Mouse (Mus musculus): ENCODE measurements around the gene Cmss1. TPM values are rescaled to one million over a fixed set of nuclear protein-coding genes. Genes with fewer than 3 reads are reported as not detected.

Gene Cmss1
- total and polyA plus RNA-seq, 2 experiments = 3.1 to 7.8 TPM

- no peaks in the 10 kb centered on the region for H3K36me3 ChIP-seq (ENCODE audit: control insufficient read depth, insufficient read depth, low read length)
- no peak overlapping the region for H3K4me3 ChIP-seq (ENCODE audit: insufficient read depth, low read depth, low read length)
- TF ChIP-seq CTCF (IDR thresholded peaks at IDR 0.05; ENCODE audit: low read depth, low read length) (no peak), POLR2A (IDR thresholded peaks at IDR 0.05; ENCODE audit: extremely low read depth, insufficient read depth, low read length) (no peak)
- H3K4me1 ChIP-seq (ENCODE audit: control insufficient read depth, insufficient read depth, low read length) = no peaks in the 10 kb centered on the region
- no peaks in the 10 kb centered on the region for H3K79me2 ChIP-seq (ENCODE audit: control insufficient read depth, insufficient read depth, low read length)
- H3K9ac ChIP-seq (ENCODE audit: low read depth, low read length) = no peak overlapping the region
- DNase-seq (ENCODE audit: extremely low read depth, low read depth, low spot score) = no peak
- H3K27ac ChIP-seq (replicated peaks; ENCODE audit: insufficient read depth, low read depth, low read length) = no peak overlapping the region
- H3K27me3 ChIP-seq (ENCODE audit: control insufficient read depth, insufficient read depth, low read length) = no peaks in the 10 kb centered on the region
- WGBS = 87% methylated on average over 8 of the region's 8 CpGs
These were observed 288.0 kb downstream of the Cmss1 start for GRCm38 (mm10) chr16:57318637-57319125.

- no peak for DNase-seq (ENCODE audit: extremely low read depth, low read depth, low spot score)
- H3K4me3 ChIP-seq (ENCODE audit: insufficient read depth, low read depth, low read length) = no peak overlapping the region
- TF ChIP-seq CTCF (IDR thresholded peaks at IDR 0.05; ENCODE audit: low read depth, low read length) = no peak
- no peak for TF ChIP-seq POLR2A (IDR thresholded peaks at IDR 0.05; ENCODE audit: extremely low read depth, insufficient read depth, low read length)
- H3K27me3 ChIP-seq (ENCODE audit: control insufficient read depth, insufficient read depth, low read length) = no peaks in the 10 kb centered on the region
- no peaks in the 10 kb centered on the region for H3K4me1 ChIP-seq (ENCODE audit: control insufficient read depth, insufficient read depth, low read length)
- WGBS = 77% methylated on average over 13 of the region's 13 CpGs
- H3K79me2 ChIP-seq (ENCODE audit: control insufficient read depth, insufficient read depth, low read length) = no peaks in the 10 kb centered on the region
- no peak overlapping the region for H3K9ac ChIP-seq (ENCODE audit: low read depth, low read length)
- H3K36me3 ChIP-seq (ENCODE audit: control insufficient read depth, insufficient read depth, low read length) = no peaks in the 10 kb centered on the region
- H3K27ac ChIP-seq (replicated peaks; ENCODE audit: insufficient read depth, low read depth, low read length) = no peak overlapping the region
These were observed 288.6 kb downstream of the Cmss1 start for GRCm38 (mm10) chr16:57317882-57318636.

GRCm38 (mm10) chr16:57317127-57317526, 289.5 kb downstream of the Cmss1 start:
- DNase-seq (ENCODE audit: extremely low read depth, low read depth, low spot score) = no peak
- 84% methylated on average over 4 of the region's 4 CpGs for WGBS
- Histone ChIP-seq H3K4me3 (ENCODE audit: insufficient read depth, low read depth, low read length) (no peak overlapping the region), H3K4me1 (ENCODE audit: control insufficient read depth, insufficient read depth, low read length) (no peaks in the 10 kb centered on the region), H3K9ac (ENCODE audit: low read depth, low read length) (no peak overlapping the region), H3K27ac (replicated peaks; ENCODE audit: insufficient read depth, low read depth, low read length) (no peak overlapping the region), H3K79me2 (ENCODE audit: control insufficient read depth, insufficient read depth, low read length) (no peaks in the 10 kb centered on the region), H3K27me3 (ENCODE audit: control insufficient read depth, insufficient read depth, low read length) (no peaks in the 10 kb centered on the region), H3K36me3 (ENCODE audit: control insufficient read depth, insufficient read depth, low read length) (no peaks in the 10 kb centered on the region)
- TF ChIP-seq POLR2A (IDR thresholded peaks at IDR 0.05; ENCODE audit: extremely low read depth, insufficient read depth, low read length) (no peak), CTCF (IDR thresholded peaks at IDR 0.05; ENCODE audit: low read depth, low read length) (no peak)

- Histone ChIP-seq H3K36me3 (ENCODE audit: control insufficient read depth, insufficient read depth, low read length) (no peaks in the 10 kb centered on the region), H3K79me2 (ENCODE audit: control insufficient read depth, insufficient read depth, low read length) (no peaks in the 10 kb centered on the region), H3K27me3 (ENCODE audit: control insufficient read depth, insufficient read depth, low read length) (no peaks in the 10 kb centered on the region), H3K4me1 (ENCODE audit: control insufficient read depth, insufficient read depth, low read length) (no peaks in the 10 kb centered on the region), H3K9ac (ENCODE audit: low read depth, low read length) (no peak overlapping the region), H3K27ac (replicated peaks; ENCODE audit: insufficient read depth, low read depth, low read length) (no peak overlapping the region), H3K4me3 (ENCODE audit: insufficient read depth, low read depth, low read length) (no peak overlapping the region)
- no peak for TF ChIP-seq POLR2A (IDR thresholded peaks at IDR 0.05; ENCODE audit: extremely low read depth, insufficient read depth, low read length)
- no peak for TF ChIP-seq CTCF (IDR thresholded peaks at IDR 0.05; ENCODE audit: low read depth, low read length)
- 87% methylated on average over 9 of the region's 9 CpGs for WGBS
- peak; percentile 5 for DNase-seq (ENCODE audit: extremely low read depth, low read depth, low spot score)
These were observed 291.6 kb downstream of the Cmss1 start for GRCm38 (mm10) chr16:57315026-57315425.

GRCm38 (mm10) chr16:57314236-57314635, 292.4 kb downstream of the Cmss1 start:
- Histone ChIP-seq H3K79me2 (ENCODE audit: control insufficient read depth, insufficient read depth, low read length) (no peaks in the 10 kb centered on the region), H3K9ac (ENCODE audit: low read depth, low read length) (no peak overlapping the region), H3K4me1 (ENCODE audit: control insufficient read depth, insufficient read depth, low read length) (no peaks in the 10 kb centered on the region), H3K27ac (replicated peaks; ENCODE audit: insufficient read depth, low read depth, low read length) (no peak overlapping the region), H3K4me3 (ENCODE audit: insufficient read depth, low read depth, low read length) (no peak overlapping the region), H3K36me3 (ENCODE audit: control insufficient read depth, insufficient read depth, low read length) (no peaks in the 10 kb centered on the region), H3K27me3 (ENCODE audit: control insufficient read depth, insufficient read depth, low read length) (no peaks in the 10 kb centered on the region)
- DNase-seq (ENCODE audit: extremely low read depth, low read depth, low spot score) = no peak
- 89% methylated on average over 3 of the region's 3 CpGs for WGBS
- TF ChIP-seq POLR2A (IDR thresholded peaks at IDR 0.05; ENCODE audit: extremely low read depth, insufficient read depth, low read length) (no peak), CTCF (IDR thresholded peaks at IDR 0.05; ENCODE audit: low read depth, low read length) (no peak)

GRCm38 (mm10) chr16:57313487-57313886, 293.2 kb downstream of the Cmss1 start:
- DNase-seq (ENCODE audit: extremely low read depth, low read depth, low spot score) = no peak
- Histone ChIP-seq H3K27me3 (ENCODE audit: control insufficient read depth, insufficient read depth, low read length) (no peaks in the 10 kb centered on the region), H3K36me3 (ENCODE audit: control insufficient read depth, insufficient read depth, low read length) (no peaks in the 10 kb centered on the region), H3K4me1 (ENCODE audit: control insufficient read depth, insufficient read depth, low read length) (no peaks in the 10 kb centered on the region), H3K9ac (ENCODE audit: low read depth, low read length) (no peak overlapping the region), H3K4me3 (ENCODE audit: insufficient read depth, low read depth, low read length) (no peak overlapping the region), H3K79me2 (ENCODE audit: control insufficient read depth, insufficient read depth, low read length) (no peaks in the 10 kb centered on the region), H3K27ac (replicated peaks; ENCODE audit: insufficient read depth, low read depth, low read length) (no peak overlapping the region)
- whole genome bisulfite sequencing = 88% methylated on average over 3 of the region's 3 CpGs
- TF ChIP-seq CTCF (IDR thresholded peaks at IDR 0.05; ENCODE audit: low read depth, low read length) = no peak
- no peak for TF ChIP-seq POLR2A (IDR thresholded peaks at IDR 0.05; ENCODE audit: extremely low read depth, insufficient read depth, low read length)
